In genomic region chr2:143117453-143117852, GRCm38 (mm10) we compare ENCODE assay signal across 12 mouse cellular contexts. TPM values are rescaled to one million over a fixed set of nuclear protein-coding genes. Genes with fewer than 3 reads are reported as not detected.
DNase-seq lines count a peak whose midpoint lies in the region; ATAC-seq lines count a peak whose summit lies in the region.
"Had no signal": no experiment of that assay in that cellular context is flagged by ENCODE, and none has a peak within 500 bp of the region (broad histone marks: within the 10 kb centered on the region; RNA-seq: fewer than 3 reads in every experiment).

No protein-coding gene starts in this region.

- H3K9ac ChIP-seq in heart, embryonic 11.5 days (ENCODE audit: low read depth, low read length) = no peak overlapping the region
- no peak overlapping the region for H3K9ac ChIP-seq in liver, embryonic 12.5 days
- H3K9ac ChIP-seq: embryonic facial prominence, embryonic 15.5 days; hindbrain, embryonic 15.5 days; limb, embryonic 13.5 days had no signal

- H3K36me3 ChIP-seq in heart, embryonic 11.5 days (ENCODE audit: control insufficient read depth, insufficient read depth, low read length) = no peaks in the 10 kb centered on the region
- no peaks in the 10 kb centered on the region for H3K36me3 ChIP-seq in liver, embryonic 12.5 days
- H3K36me3 ChIP-seq: embryonic facial prominence, embryonic 15.5 days; hindbrain, embryonic 15.5 days; limb, embryonic 13.5 days had no signal

- no peaks in the 10 kb centered on the region for H3K27me3 ChIP-seq in heart, embryonic 11.5 days (ENCODE audit: control insufficient read depth, insufficient read depth, low read length)
- no peaks in the 10 kb centered on the region for H3K27me3 ChIP-seq in liver, embryonic 12.5 days (replicated peaks)
- H3K27me3 ChIP-seq: embryonic facial prominence, embryonic 15.5 days; hindbrain, embryonic 15.5 days; limb, embryonic 13.5 days had no signal

- no peak overlapping the region for H3K4me3 ChIP-seq in heart, embryonic 11.5 days (ENCODE audit: low read depth, low read length)
- H3K4me3 ChIP-seq in liver, embryonic 12.5 days = no peak overlapping the region
- H3K4me3 ChIP-seq: embryonic facial prominence, embryonic 15.5 days; hindbrain, embryonic 15.5 days; limb, embryonic 13.5 days had no signal

- 64% methylated on average over 3 of the region's 3 CpGs for WGBS in heart, embryonic 11.5 days (ENCODE audit: insufficient replicate concordance)
- 56% methylated on average over 3 of the region's 3 CpGs for WGBS in liver, embryonic 12.5 days (ENCODE audit: insufficient replicate concordance)

- no peak for ATAC-seq in heart, embryonic 11.5 days (replicated peaks; ENCODE audit: insufficient number of reproducible peaks, low FRiP score, low TSS enrichment)
- ATAC-seq in liver, embryonic 12.5 days = no peak

- no peak overlapping the region for H3K27ac ChIP-seq in heart, embryonic 11.5 days (ENCODE audit: low read depth, low read length)
- no peak overlapping the region for H3K27ac ChIP-seq in liver, embryonic 12.5 days
- H3K27ac ChIP-seq: embryonic facial prominence, embryonic 15.5 days; hindbrain, embryonic 15.5 days; limb, embryonic 13.5 days had no signal

- H3K4me1 ChIP-seq in heart, embryonic 11.5 days (ENCODE audit: control insufficient read depth, insufficient read depth, low read length) = no peaks in the 10 kb centered on the region
- no peaks in the 10 kb centered on the region for H3K4me1 ChIP-seq in liver, embryonic 12.5 days
- H3K4me1 ChIP-seq: embryonic facial prominence, embryonic 15.5 days; limb, embryonic 13.5 days had no signal

- no peak overlapping the region for H3K4me2 ChIP-seq in heart, embryonic 11.5 days
- H3K4me2 ChIP-seq in liver, embryonic 12.5 days = no peak overlapping the region
- H3K4me2 ChIP-seq: embryonic facial prominence, embryonic 15.5 days; hindbrain, embryonic 15.5 days; limb, embryonic 13.5 days had no signal

- no peaks in the 10 kb centered on the region for H3K9me3 ChIP-seq in heart, embryonic 11.5 days (replicated peaks; ENCODE audit: control insufficient read depth, low read length)
- H3K9me3 ChIP-seq in liver, embryonic 12.5 days (replicated peaks) = no peaks in the 10 kb centered on the region
- H3K9me3 ChIP-seq: embryonic facial prominence, embryonic 15.5 days; hindbrain, embryonic 15.5 days; limb, embryonic 13.5 days had no signal

- intact Hi-C loops in heart, postnatal 14 days (cut with DNase I) = loop anchor here (10.0 kb wide), 1 partner anchor 1097 kb away; no protein-coding TSS in a partner anchor

- DNase-seq in heart, adult 11 months = peak; percentile 94
- peak; percentile 14 for DNase-seq in 416B (ENCODE audit: low read depth)
- peak; percentile 12 for DNase-seq in adrenal gland, postnatal 25 days
- DNase-seq in heart, postnatal 14 days = peak; percentile 10 to 13
- no peak for DNase-seq in urinary bladder, postnatal 36 days (ENCODE audit: low spot score in 2 of 2)
- DNase-seq in urinary bladder, postnatal 14 days (ENCODE audit: low spot score) = no peak

RNA-seq across cellular contexts. Expression of gene Otor, which starts 39.2 kb away (rescaled TPM):
- polyA plus RNA-seq in heart, embryonic 11.5 days (2014; fragmentation: Nextera tagmentation; extraction: Ambion mirVana) = 1.7 and 2.6 TPM in 2 replicates
- not detected in 2 replicates for total RNA-seq in adrenal gland, postnatal 25 days (2021)
- total RNA-seq in heart, postnatal 14 days (2021) = not detected
- polyA plus RNA-seq in liver, embryonic 12.5 days (2016; fragmentation: Nextera tagmentation; extraction: Ambion mirVana) = 0.28 and 0.30 TPM in 2 replicates
- total RNA-seq: megakaryocyte-erythroid progenitor cell, adult 5-6 weeks had no signal

RNA-seq across cellular contexts. Expression of gene Snrpb2, which starts 54.6 kb away (rescaled TPM):
- polyA plus RNA-seq in heart, embryonic 11.5 days (2014; fragmentation: Nextera tagmentation; extraction: Ambion mirVana) = 63.8 and 65.1 TPM in 2 replicates
- 44.4 and 47.1 TPM in 2 replicates for total RNA-seq in adrenal gland, postnatal 25 days (2021)
- 10 to 100 TPM; 23.2 to 28.2 TPM for total RNA-seq in heart, postnatal 14 days (2021)
- 47.8 and 48.7 TPM in 2 replicates for polyA plus RNA-seq in liver, embryonic 12.5 days (2016; fragmentation: Nextera tagmentation; extraction: Ambion mirVana)

Comparison
In these comparisons a context has a peak if more than half of its experiments do, and no peak if none do; other contexts are left out.
1. DNase-seq: peak in heart, adult 11 months (single experiment), 416B (single experiment), adrenal gland, postnatal 25 days (single experiment) and heart, postnatal 14 days (2 of 2); none in urinary bladder, postnatal 36 days (0 of 2) and urinary bladder, postnatal 14 days (single experiment).